Mouse (Mus musculus): ENCODE measurements at regions not wholly inside any gene's neighbourhood (a gene's known extent, or its start where the extent isn't known, plus 50 kb on each side); places are given as distances from the start of the nearest gene placed in this dataset.

DNA sequence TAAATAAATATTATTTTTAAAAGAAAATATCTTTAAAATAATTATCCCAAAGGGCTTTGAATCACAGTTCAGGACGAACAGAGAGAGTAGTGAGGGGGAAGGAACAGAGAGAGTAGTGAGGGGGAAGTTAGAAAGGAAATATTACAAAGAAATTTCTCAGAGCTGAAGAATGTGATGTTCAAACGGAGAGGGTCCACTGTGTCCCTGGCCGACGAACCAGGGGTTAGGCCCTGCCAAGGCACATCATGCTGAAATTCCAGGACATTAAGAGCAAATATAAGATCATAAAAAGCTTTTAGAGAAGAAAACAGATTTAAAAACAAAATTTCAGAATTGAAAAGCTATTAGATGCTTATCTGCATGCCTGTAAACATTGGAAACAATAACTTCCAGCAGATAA lies 61.6 kb downstream of the Skor1 start:
- intact Hi-C loops (cut with DNase I), result no loop called here
- Histone ChIP-seq H3K27ac (peak overlapping the region; percentile 20; the same call in 1 of the 2 replicates), H3K4me3 (no peak overlapping the region)
- TF ChIP-seq CTCF (IDR thresholded peaks at IDR 0.05), result no peak
- no peak for DNase-seq

DNA sequence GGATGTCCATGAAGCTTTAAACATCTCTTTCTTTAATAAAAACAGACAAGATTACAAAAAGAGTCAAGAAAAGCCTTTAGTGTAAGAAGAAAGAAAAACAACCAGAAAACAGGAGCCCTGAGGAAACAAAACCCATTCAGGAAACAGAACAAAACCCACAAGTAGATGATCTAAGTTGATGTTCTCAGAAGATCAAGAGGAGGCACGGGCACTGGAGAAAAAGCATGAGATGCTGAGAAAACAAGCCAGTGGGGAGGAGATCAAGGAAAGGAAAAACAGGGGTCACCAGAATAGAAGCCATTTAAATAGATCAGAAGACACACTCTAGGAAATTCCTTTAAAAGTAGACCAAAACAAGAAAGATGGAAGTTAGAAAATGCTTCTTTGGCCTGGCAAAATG lies 62.1 kb downstream of the Skor1 start:
- no peak for TF ChIP-seq CTCF (IDR thresholded peaks at IDR 0.05)
- Histone ChIP-seq H3K27ac (peak overlapping the region; percentile 1; the same call in 1 of the 2 replicates), H3K4me3 (no peak overlapping the region)
- intact Hi-C loops (cut with DNase I), result no loop called here
- no peak for DNase-seq

DNA sequence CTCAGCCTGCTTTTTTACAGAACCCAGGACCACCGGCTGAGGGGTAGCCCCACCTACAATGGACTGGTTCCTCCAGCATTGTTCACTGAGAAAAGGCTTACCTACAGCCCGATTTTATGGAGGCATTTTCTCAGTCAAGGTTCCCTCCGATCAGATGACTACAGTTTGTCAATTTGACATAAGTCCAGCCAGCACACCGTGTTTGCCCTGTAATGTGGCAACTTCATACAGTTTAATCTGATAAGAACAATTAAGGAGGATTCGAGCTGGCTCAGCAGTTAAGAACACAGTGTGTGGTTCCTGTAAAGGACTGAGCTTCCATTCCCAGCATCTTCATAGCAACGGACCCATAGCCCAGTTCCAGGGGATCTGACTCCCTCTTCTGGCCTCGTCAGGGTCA lies 65.9 kb downstream of the Skor1 start:
- intact Hi-C loops (cut with DNase I), result no loop called here
- TF ChIP-seq CTCF (IDR thresholded peaks at IDR 0.05), result no peak
- no peak for DNase-seq
- Histone ChIP-seq H3K4me3 (no peak overlapping the region), H3K27ac (no peak overlapping the region)

DNA sequence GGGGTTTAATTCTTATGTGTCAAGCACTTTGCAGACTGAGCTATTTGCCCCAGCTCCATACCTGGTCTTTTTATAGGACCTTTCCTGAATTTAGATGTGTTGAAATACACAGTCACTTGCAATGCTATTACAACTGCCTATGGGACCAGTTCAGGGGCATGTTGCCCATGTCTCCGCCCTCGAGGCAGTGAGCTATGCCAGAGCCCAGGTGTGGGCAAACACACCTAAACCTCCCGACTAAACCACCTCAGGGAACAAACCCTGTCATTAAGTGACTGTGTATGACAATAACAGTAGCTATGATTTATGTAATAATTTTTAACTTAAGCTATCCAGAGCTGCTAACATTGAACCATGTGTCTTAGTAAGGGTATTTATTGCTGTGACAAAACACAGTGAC lies 66.5 kb downstream of the Skor1 start:
- no peak for TF ChIP-seq CTCF (IDR thresholded peaks at IDR 0.05)
- intact Hi-C loops (cut with DNase I), result no loop called here
- H3K4me3 ChIP-seq, result no peak overlapping the region
- no peak for DNase-seq
- H3K27ac ChIP-seq, result no peak overlapping the region

DNA sequence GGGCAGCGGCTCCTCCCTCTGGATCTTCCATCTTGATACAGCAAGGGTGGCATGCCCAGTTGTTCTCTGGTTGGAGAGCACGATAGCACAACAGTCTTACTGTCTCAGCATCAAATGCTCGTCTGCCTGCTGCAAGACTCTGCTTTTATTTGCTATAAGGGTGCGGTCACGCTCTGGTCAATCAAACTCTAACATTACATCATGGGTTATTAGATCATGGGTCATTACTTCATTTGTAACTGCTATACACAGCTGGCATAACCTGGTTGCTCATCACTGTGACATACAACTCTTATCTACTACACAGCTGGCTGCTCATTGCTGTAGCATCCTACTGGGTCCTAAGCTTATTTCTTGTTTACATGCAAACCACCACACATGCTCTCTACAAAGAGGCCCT lies 68.4 kb downstream of the Skor1 start:
- no peak for DNase-seq
- intact Hi-C loops (cut with DNase I), result no loop called here
- H3K4me3 ChIP-seq, result no peak overlapping the region
- no peak overlapping the region for H3K27ac ChIP-seq
- TF ChIP-seq CTCF (IDR thresholded peaks at IDR 0.05), result no peak

DNA sequence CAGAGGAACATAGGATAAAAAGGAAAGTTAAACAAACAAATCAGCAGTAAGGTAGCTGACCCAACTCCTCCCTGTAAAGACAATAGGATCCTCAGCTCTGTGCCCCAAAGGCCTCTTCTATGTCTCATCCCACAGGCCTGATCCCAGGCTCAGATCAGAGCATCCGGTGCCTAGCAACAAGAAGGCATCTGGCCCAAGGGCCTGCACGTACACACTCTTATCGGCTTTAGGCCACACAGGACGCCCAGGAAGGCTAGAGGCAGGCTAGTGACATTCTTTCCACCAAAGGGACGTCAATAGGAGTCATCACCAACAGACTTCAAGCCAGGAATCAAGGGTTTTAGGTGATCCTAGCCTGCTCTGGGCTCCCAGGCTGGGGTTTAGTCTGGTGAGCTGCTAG lies 73.5 kb downstream of the Skor1 start:
- intact Hi-C loops (cut with DNase I), result no loop called here
- no peak for TF ChIP-seq CTCF (IDR thresholded peaks at IDR 0.05)
- Histone ChIP-seq H3K4me3 (no peak overlapping the region), H3K27ac (peak overlapping the region; percentile 8; the same call in 1 of the 2 replicates)
- peak; percentile 21 for DNase-seq

DNA sequence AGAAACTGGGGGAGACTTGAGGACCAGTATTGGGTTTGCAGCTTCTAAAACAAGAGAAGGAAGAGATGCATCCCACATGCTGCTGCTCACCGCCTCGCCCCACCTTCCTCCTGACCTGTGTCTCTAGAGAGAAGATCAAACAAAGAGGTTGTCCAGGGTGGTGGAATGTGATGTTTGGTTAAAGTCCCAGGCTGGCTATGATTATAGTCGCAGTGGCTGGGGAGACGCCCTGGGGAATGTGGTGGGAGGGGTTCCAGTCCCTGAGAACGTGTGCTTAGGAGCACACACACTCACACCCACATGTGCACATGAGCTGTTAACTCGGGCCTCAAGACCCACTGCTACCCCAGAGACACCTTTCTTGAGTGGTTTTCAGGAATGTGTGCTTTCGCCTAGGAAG lies 74.0 kb downstream of the Skor1 start:
- no peak overlapping the region for H3K27ac ChIP-seq
- intact Hi-C loops (cut with DNase I), result loop anchor here (5.0 kb wide), 1 partner anchor 47 kb away; no protein-coding TSS in a partner anchor
- peak; percentile 17 for DNase-seq
- H3K4me3 ChIP-seq, result no peak overlapping the region
- no peak for TF ChIP-seq CTCF (IDR thresholded peaks at IDR 0.05)

DNA sequence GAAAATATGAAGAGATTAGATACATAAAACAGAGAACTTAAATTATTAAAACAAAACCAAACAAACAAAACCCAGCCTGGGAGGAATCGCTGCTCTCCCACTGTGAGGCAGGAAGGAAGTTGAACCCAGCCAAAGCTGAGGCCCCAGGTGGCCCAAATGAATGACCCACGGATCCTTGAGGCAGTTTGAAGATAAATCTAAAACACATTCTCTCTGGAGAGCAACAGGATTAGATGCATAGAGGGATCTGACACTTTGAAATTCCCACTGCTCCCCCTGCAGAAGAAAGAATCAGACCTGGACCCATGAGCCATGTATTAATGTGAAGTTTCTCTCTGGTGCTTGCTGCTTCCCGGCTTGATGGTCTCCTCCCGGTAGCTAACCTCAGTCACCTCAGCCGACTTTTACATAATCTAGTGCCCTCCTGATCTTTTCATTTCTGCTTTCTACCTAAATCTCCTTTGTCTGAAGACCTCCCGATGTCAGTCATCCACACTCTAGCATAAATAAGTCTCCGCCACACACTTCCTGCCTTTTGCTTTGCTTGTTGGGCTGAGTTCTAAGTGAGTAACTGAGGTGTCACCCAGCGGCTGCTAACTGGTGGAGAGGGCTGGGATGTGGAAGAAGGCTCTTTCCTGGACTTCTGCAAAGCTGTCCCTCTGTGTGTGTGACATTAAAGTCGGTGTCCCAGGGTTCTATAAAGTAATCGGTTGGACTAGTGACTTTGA lies 74.6 kb downstream of the Skor1 start:
- Histone ChIP-seq H3K27ac (peak overlapping the region; percentile 13; the same call in 1 of the 2 replicates), H3K4me3 (peak overlapping the region; percentile 14)
- no peak for DNase-seq
- intact Hi-C loops (cut with DNase I), result loop anchor here (5.0 kb wide), 1 partner anchor 48 kb away; no protein-coding TSS in a partner anchor
- TF ChIP-seq CTCF (IDR thresholded peaks at IDR 0.05), result no peak

DNA sequence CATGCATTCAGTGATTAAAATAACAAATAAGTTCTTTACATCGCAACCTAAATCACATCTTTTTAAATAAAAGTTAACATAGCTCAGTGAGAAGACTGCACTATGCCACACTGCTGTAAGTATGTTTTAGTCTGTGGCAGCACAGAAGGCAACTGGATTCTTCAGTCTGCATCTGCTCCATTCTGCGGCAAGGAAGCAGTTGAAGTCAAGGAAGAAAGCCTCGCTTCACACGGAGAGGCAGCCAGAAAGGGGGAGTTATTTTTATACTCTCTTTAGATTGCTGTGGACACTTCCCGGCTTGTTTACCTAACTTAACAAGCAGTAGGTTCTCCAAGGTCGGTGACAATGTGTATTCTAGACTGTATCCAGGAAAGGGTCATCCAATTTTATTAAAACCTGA lies 77.7 kb downstream of the Skor1 start:
- intact Hi-C loops (cut with DNase I), result loop anchor here (5.0 kb wide), 1 partner anchor 51 kb away; no protein-coding TSS in a partner anchor
- TF ChIP-seq CTCF (IDR thresholded peaks at IDR 0.05), result no peak
- Histone ChIP-seq H3K27ac (no peak overlapping the region), H3K4me3 (no peak overlapping the region)
- DNase-seq, result no peak

DNA sequence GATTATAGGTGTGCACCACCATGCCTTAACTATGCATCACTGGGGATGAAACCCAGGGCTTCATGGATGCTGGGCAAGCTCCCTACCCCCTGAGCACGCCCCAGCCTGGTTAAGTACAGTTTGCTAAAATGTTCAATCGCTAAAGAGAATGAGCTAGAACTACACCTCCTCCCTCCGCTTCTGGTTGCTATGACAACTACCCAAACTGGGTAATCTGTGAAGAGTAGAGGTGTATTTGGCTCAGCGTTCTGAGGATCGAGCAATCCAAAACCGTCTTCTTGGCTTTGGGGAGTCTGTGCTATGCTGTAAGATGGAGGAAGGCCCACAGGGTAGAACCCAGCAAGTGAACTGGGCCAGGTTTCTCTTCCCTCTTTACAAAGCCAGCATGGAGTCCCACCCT lies 78.8 kb downstream of the Skor1 start:
- DNase-seq, result no peak
- Histone ChIP-seq H3K4me3 (no peak overlapping the region), H3K27ac (no peak overlapping the region)
- intact Hi-C loops (cut with DNase I), result loop anchor here (5.0 kb wide), 1 partner anchor 52 kb away; no protein-coding TSS in a partner anchor
- no peak for TF ChIP-seq CTCF (IDR thresholded peaks at IDR 0.05)

DNA sequence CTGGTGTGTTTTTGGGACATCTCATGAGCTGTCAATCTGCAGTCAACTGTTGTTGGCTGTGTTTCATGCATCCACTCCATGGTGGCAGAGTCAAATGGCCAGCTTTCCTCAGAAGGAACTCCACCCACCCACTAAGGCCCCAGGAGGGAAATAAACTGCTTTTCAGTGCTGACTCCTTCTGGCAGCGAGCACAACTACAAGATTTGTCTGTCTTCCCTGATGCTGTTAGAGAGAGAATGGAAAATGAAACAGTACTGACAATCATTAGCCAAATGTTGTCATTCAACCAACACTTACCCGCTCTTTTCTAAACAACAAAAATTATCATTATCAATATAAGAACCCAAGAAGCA lies 79.3 kb upstream of the Pias1 start:
- peak; percentile 36 for DNase-seq
- intact Hi-C loops (cut with DNase I), result no loop called here
- Histone ChIP-seq H3K4me3 (no peak overlapping the region), H3K27ac (no peak overlapping the region)
- peak; percentile 14; the same call in 1 of the 2 replicates for TF ChIP-seq CTCF (IDR thresholded peaks at IDR 0.05)

DNA sequence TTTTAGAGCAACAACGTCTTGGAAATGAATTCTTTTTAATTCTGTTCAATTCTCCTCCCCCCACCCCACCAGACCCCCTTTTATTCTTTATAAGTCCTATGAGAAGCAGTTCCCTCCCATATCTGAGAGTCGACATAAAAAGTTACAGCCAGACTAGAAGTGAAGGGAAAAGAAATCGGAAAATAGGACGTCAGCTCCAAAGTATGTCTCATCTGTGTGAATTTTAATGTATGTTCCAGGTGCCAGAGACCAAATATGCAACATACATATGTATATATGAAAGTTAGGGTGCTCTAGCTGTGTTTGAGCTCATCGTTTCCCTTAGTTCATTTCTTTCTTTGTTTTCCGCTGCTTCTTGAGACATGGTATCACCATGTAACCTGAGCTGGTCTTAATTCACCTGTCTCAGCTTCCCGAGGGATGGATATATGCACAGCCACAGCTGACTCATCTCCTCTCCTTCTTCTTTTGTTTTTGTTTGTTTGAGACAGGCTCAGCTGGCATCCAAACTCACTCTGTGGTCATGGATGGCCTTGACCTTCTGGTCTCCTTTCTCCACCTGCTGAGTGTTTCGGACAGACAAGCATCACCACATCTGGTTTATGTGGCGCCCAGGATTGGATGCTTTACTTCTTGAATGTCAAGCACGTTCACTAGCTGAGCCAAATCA lies 78.8 kb upstream of the Pias1 start:
- H3K27ac ChIP-seq, result no peak overlapping the region

DNA sequence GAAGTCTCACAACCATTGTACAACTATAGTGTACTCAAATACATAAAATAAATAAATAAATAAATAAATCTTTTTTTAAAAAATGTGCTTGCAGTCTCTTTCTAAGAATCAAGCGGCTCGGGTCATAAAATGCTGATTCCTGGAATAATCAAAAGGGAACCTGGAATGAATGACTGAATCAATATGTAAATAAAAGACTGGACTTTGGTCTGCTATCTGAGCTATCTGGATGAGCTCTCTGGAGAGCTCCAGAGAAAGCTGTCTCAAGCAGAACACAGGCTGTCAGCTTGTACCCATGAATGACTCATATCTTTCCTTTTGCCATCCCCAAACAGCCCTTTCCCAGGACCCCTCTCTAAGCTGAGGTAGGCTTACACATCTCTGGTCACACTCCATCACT lies 75.8 kb upstream of the Pias1 start:
- intact Hi-C loops (cut with DNase I), result no loop called here
- H3K4me3 ChIP-seq, result no peak overlapping the region
- no peak for DNase-seq
- TF ChIP-seq CTCF (IDR thresholded peaks at IDR 0.05), result no peak
- no peak overlapping the region for H3K27ac ChIP-seq

More for the DNA sequence above, 78.8 kb upstream of the Pias1 start:
- intact Hi-C loops (cut with DNase I), result no loop called here
- TF ChIP-seq CTCF (IDR thresholded peaks at IDR 0.05), result no peak
- DNase-seq, result no peak
- H3K4me3 ChIP-seq, result no peak overlapping the region

All from gastrocnemius, adult 2 months (tissue).